Mouse (Mus musculus) colon, adult 2 months (tissue): Measurements from ENCODE around the gene 4930452B06Rik. TPM values are rescaled to one million over a fixed set of nuclear protein-coding genes. Genes with fewer than 3 reads are reported as not detected.

Source experiments
- polyA plus RNA-seq: library from polyadenylated mRNA; depleted of rRNA; stranded (reverse); fragments of >200 nt; gene quantifications from 2 replicates; pipeline ENCODE4 v1.2.3, GENCODE M21; 2012; rRNA removed

4930452B06Rik gene
- 0.29 and 0.89 TPM in 2 replicates for polyA plus RNA-seq

DNA sequence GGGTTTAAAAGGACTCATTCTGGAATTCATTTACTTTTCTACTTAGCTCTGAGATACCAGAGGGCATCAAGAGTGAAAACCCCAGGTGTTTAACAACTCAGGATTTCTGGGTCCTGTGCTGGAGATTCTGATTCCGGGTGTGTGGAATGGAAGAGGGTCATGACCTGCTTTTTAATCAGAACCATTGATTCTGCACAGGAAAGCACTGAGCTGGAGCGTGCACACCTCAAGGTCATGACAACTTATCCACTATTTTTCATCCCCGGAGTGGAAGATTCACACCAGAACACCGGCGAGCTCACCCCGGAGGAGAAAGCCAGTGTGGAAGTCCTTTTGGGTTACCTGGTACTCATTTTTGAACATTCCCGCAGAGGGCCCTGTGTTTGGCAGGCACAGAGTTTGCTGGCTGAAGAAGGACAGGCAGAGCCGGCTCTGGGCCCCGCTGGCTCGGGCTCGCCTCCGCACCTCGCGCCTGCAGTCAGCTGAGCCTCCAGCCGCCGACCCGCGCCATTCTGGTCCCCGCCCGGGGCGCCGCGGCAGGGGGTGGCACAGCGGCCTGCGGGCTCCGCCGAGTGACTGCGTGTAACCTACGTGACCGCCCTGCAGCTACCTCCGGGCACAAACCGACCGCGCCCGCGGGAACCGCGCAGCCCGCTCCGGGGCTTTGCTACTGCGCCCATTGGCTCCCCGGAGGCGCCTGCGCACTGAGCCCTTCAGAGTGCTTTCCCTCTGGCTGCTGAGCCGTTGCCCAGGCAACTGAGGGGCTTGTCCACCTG is at the start of gene 4930452B06Rik:
Gene 4930452B06Rik (minus strand): TSS at position 605 of the 776 bp plus-strand sequence.

